Comparison of ENCODE assay signal across 9 mouse cellular contexts in the genomic region with DNA sequence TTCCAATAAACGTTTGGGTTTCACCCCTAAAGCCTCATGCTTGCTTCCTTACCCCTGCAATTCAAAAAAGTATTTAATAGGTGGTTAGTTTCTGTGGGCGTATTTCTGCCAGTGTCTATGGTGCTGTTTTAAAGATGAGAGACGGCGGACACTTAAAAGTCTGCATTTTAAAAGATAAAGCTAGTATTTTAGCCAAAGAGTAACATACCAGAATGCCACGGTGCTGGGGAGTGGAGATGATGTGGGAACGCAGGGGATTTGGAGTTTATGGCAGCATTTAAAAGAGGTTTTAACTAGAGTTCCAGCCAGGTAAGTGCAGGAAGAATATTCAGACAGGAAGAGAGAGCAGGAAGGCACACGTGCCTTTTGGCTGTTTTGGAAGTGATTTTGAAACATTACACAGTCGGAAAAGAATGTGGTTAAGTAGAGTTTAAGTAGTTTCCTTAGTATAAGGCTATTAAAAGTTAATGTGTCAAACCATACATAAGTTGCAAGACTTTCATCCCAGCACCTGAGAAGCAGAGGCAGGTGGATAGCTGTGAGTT. TPM values are rescaled to one million over a fixed set of nuclear protein-coding genes. Genes with fewer than 3 reads are reported as not detected.
DNase-seq lines count a peak whose midpoint lies in the region; ATAC-seq and TF ChIP-seq lines count a peak whose summit lies in the region.
"Had no signal": no experiment of that assay in that cellular context is flagged by ENCODE, and none has a peak within 500 bp of the region (broad histone marks: within the 10 kb centered on the region; RNA-seq: fewer than 3 reads in every experiment).

No protein-coding gene starts in this region.

- no peaks in the 10 kb centered on the region for H3K27me3 ChIP-seq in kidney, embryonic 14.5 days (ENCODE audit: control insufficient read depth, insufficient read depth, low read length)
- H3K27me3 ChIP-seq in Patski: no peaks in the 10 kb centered on the region
- no peaks in the 10 kb centered on the region for H3K27me3 ChIP-seq in hindbrain, embryonic 14.5 days (ENCODE audit: control insufficient read depth, insufficient read depth, low read length)
- no peaks in the 10 kb centered on the region for H3K27me3 ChIP-seq in midbrain, embryonic 15.5 days (replicated peaks)

- H3K4me2 ChIP-seq in kidney, embryonic 14.5 days (replicated peaks; ENCODE audit: low read depth, low read length): peak overlapping the region; percentile 63
- H3K4me2 ChIP-seq in hindbrain, embryonic 14.5 days (replicated peaks): peak overlapping the region; percentile 80
- H3K4me2 ChIP-seq in midbrain, embryonic 15.5 days: peak overlapping the region; percentile 58

- in situ Hi-C loops in Patski (cut with MboI; ENCODE audit: low pct_unique_long_range_greater_than_20kb): no loop called here

- intact Hi-C loops in left cerebral cortex, postnatal 4 days (cut with DNase I): no loop called here

- H3K4me1 ChIP-seq in kidney, embryonic 14.5 days (ENCODE audit: control insufficient read depth, insufficient read depth, low read length): peaks cover 21% of the 10 kb centered on the region
- peaks cover 17% of the 10 kb centered on the region for H3K4me1 ChIP-seq in hindbrain, embryonic 14.5 days (replicated peaks; ENCODE audit: control insufficient read depth, insufficient read depth, low read length)
- H3K4me1 ChIP-seq in midbrain, embryonic 15.5 days: peaks cover 30% of the 10 kb centered on the region

- no peaks in the 10 kb centered on the region for H3K9me3 ChIP-seq in kidney, embryonic 14.5 days (ENCODE audit: control insufficient read depth, low read length)
- H3K9me3 ChIP-seq in hindbrain, embryonic 14.5 days (ENCODE audit: control insufficient read depth, low read length): no peaks in the 10 kb centered on the region
- H3K9me3 ChIP-seq in midbrain, embryonic 15.5 days: no peaks in the 10 kb centered on the region

- ATAC-seq in kidney, embryonic 14.5 days (ENCODE audit: low FRiP score, low TSS enrichment): no peak
- ATAC-seq in Patski: peak; percentile 14
- no peak for ATAC-seq in hindbrain, embryonic 14.5 days (ENCODE audit: low FRiP score)
- ATAC-seq in midbrain, embryonic 15.5 days (replicated peaks): no peak

- POLR2A ChIA-PET in Patski (lab: Charles Lee): interaction anchor here (0.7 kb wide), 1 partner anchor 1060 kb away, joined by 3 read pairs; no protein-coding TSS in a partner anchor

- peak overlapping the region; percentile 90 for H3K27ac ChIP-seq in kidney, embryonic 14.5 days (ENCODE audit: low read depth, low read length)
- H3K27ac ChIP-seq in hindbrain, embryonic 14.5 days: peak overlapping the region; percentile 69
- no peak overlapping the region for H3K27ac ChIP-seq in midbrain, embryonic 15.5 days

- TF ChIP-seq CTCF in Patski (IDR thresholded peaks at IDR 0.05): no peak

- 7% methylated on average over 8 of the region's 8 CpGs for WGBS in kidney, embryonic 14.5 days
- 17% methylated on average over 8 of the region's 8 CpGs for WGBS in hindbrain, embryonic 14.5 days
- 10% methylated on average over 8 of the region's 8 CpGs for WGBS in midbrain, embryonic 15.5 days

- H3K9ac ChIP-seq in kidney, embryonic 14.5 days (ENCODE audit: low read depth, low read length): peak overlapping the region; percentile 82
- peak overlapping the region; percentile 75 for H3K9ac ChIP-seq in hindbrain, embryonic 14.5 days
- peak overlapping the region; percentile 57 for H3K9ac ChIP-seq in midbrain, embryonic 15.5 days

- peak overlapping the region; percentile 87 for H3K4me3 ChIP-seq in kidney, embryonic 14.5 days (ENCODE audit: low read length)
- H3K4me3 ChIP-seq in hindbrain, embryonic 14.5 days (replicated peaks; ENCODE audit: low read length): peak overlapping the region; percentile 85
- H3K4me3 ChIP-seq in midbrain, embryonic 15.5 days: peak overlapping the region; percentile 80

- CTCF ChIA-PET in Patski (lab: Charles Lee): interaction anchor here (1.9 kb wide), 1 partner anchor 22 kb away, joined by 4 read pairs; no protein-coding TSS in a partner anchor

- DNase-seq in kidney, postnatal 10 days: no peak
- no peak for DNase-seq in Patski (ENCODE audit: low read depth, low spot score)
- DNase-seq in hindbrain, embryonic 14.5 days (ENCODE audit: low spot score): no peak
- no peak for DNase-seq in adrenal gland, adult 18-20 months (ENCODE audit: low spot score in 2 of 2)
- DNase-seq in natural killer cell, adult 2 months (ENCODE audit: low spot score in 2 of 2): no peak
- DNase-seq in left cerebral cortex, postnatal 4 days: no peak
- DNase-seq: kidney, adult 11 months had no signal

- peaks cover 29% of the 10 kb centered on the region for H3K36me3 ChIP-seq in kidney, embryonic 14.5 days (ENCODE audit: control insufficient read depth, insufficient read depth, low read length)
- H3K36me3 ChIP-seq in hindbrain, embryonic 14.5 days (replicated peaks; ENCODE audit: control insufficient read depth, insufficient read depth): peaks cover 29% of the 10 kb centered on the region
- H3K36me3 ChIP-seq in midbrain, embryonic 15.5 days (replicated peaks): peaks cover 22% of the 10 kb centered on the region; the same call in 1 of the 2 replicates

RNA-seq across cellular contexts. Expression of gene Rps12, which starts 1.1 kb away (rescaled TPM):
- polyA plus RNA-seq in kidney, embryonic 14.5 days (2014; fragmentation: Nextera tagmentation; extraction: Ambion mirVana): 203 and 268 TPM in 2 replicates
- polyA plus RNA-seq in Patski (2021): 365 TPM
- polyA plus RNA-seq in hindbrain, embryonic 14.5 days (2014; fragmentation: Nextera tagmentation; extraction: Ambion mirVana): 114 and 132 TPM in 2 replicates
- polyA plus RNA-seq in midbrain, embryonic 15.5 days (2015; fragmentation: Nextera tagmentation; extraction: Ambion mirVana): 84.7 and 98.7 TPM in 2 replicates
- total RNA-seq in adrenal gland, adult 18-20 months (2021): 100 to 1,000 TPM; 510 to 531 TPM
- 100 to 1,000 TPM; 369 TPM for total RNA-seq in left cerebral cortex, postnatal 4 days (2021)

RNA-seq across cellular contexts. Expression of gene Slc18b1, which starts 8.7 kb away (rescaled TPM):
- polyA plus RNA-seq in kidney, embryonic 14.5 days (2014; fragmentation: Nextera tagmentation; extraction: Ambion mirVana): 13.4 and 20.0 TPM in 2 replicates
- polyA plus RNA-seq in Patski (2021): 8.0 TPM
- polyA plus RNA-seq in hindbrain, embryonic 14.5 days (2014; fragmentation: Nextera tagmentation; extraction: Ambion mirVana): 22.6 and 25.5 TPM in 2 replicates
- 15.4 and 16.6 TPM in 2 replicates for polyA plus RNA-seq in midbrain, embryonic 15.5 days (2015; fragmentation: Nextera tagmentation; extraction: Ambion mirVana)
- 10 to 100 TPM; 30.5 to 40.2 TPM for total RNA-seq in adrenal gland, adult 18-20 months (2021)
- 10 to 100 TPM; 23.4 to 26.9 TPM for total RNA-seq in left cerebral cortex, postnatal 4 days (2021)
